Mouse (Mus musculus): ENCODE data around the gene Sarnp. TPM values are rescaled to one million over a fixed set of nuclear protein-coding genes. Genes with fewer than 3 reads are reported as not detected.

Gene Sarnp
- polyA plus RNA-seq, 1 experiment, result 40.8 TPM

DNA sequence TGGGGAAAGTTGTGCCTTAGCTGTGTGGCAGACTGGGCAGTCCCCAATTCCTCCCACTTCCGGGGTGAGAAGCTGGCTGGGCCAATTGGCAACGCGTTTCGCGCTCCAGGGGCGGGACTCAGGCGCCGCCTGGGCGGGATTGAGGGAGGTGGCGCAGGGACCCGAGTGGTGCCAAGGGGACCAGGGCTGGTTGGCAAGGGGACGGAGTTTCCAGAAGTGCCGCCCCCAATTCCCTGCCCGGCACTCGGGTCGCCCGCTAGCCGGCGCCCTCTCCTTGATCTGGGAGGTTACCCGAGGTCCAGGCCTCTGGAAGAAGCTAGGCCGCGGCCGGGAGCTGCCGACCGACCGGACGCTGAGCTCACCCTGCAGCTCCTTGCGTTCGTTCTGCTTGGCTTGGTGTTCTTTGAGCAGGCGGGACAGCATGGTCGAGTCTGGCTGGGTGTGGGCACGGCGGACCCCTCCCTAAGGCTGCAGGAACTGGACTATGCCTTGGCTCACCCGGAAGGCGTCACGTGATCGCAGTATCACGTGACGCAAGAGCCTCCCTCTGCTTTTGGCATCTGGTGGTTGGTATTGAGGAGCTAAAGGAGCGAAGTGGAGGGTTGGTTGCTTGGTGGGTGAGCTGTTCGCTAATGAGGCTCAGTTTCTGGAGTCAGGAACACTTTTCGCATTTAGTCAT, 106.0 kb downstream of the Sarnp start:
- Histone ChIP-seq H3K4me3 (peak overlapping the region; percentile 34), H3K36me3 (ENCODE audit: control insufficient read depth, insufficient read depth) (no peaks in the 10 kb centered on the region), H3K27me3 (ENCODE audit: control insufficient read depth, insufficient read depth, insufficient read length) (no peaks in the 10 kb centered on the region), H3K79me2 (ENCODE audit: control insufficient read depth, insufficient read depth) (peaks cover 14% of the 10 kb centered on the region), H3ac (ENCODE audit: control insufficient read depth, insufficient read length) (peak overlapping the region; percentile 49), H3K4me2 (ENCODE audit: low read depth) (peak overlapping the region; percentile 96)
- TF ChIP-seq REST (IDR thresholded peaks at IDR 0.05; ENCODE audit: insufficient read depth, insufficient read length) (no peak), POLR2AphosphoS2 (IDR thresholded peaks at IDR 0.05; ENCODE audit: insufficient read length, low read depth) (peak; percentile 96), SRF (IDR thresholded peaks at IDR 0.05; ENCODE audit: control insufficient read depth, insufficient read length, low read depth) (peak; percentile 33), MAX (IDR thresholded peaks at IDR 0.05; ENCODE audit: low read depth) (no peak), TCF12 (IDR thresholded peaks at IDR 0.05; ENCODE audit: insufficient read depth, poor library complexity, severe bottlenecking) (peak; percentile 1), TCF3 (IDR thresholded peaks at IDR 0.05; ENCODE audit: insufficient read length, low read depth) (no peak), POLR2A (IDR thresholded peaks at IDR 0.05; ENCODE audit: insufficient read length, low read depth) (peak; percentile 88), MYOG (IDR thresholded peaks at IDR 0.05; ENCODE audit: control insufficient read depth in 1 of 3, insufficient read depth in 1 of 3, insufficient read length in 2 of 3, low read depth in 2 of 3) (peak in 1 of 3 experiments; percentile 9), CEBPB (IDR thresholded peaks at IDR 0.05; ENCODE audit: insufficient read depth, poor library complexity, severe bottlenecking) (peak; percentile 29; the same call in 1 of the 2 replicates), E2F4 (IDR thresholded peaks at IDR 0.05; ENCODE audit: insufficient read depth) (no peak), MYOD1 (IDR thresholded peaks at IDR 0.05; ENCODE audit: control insufficient read depth in 1 of 3, insufficient read length in 2 of 3, low read depth in 2 of 3) (peak in 1 of 3 experiments; percentile 14), USF1 (IDR thresholded peaks at IDR 0.05; ENCODE audit: low read depth) (peak; percentile 100)

DNA sequence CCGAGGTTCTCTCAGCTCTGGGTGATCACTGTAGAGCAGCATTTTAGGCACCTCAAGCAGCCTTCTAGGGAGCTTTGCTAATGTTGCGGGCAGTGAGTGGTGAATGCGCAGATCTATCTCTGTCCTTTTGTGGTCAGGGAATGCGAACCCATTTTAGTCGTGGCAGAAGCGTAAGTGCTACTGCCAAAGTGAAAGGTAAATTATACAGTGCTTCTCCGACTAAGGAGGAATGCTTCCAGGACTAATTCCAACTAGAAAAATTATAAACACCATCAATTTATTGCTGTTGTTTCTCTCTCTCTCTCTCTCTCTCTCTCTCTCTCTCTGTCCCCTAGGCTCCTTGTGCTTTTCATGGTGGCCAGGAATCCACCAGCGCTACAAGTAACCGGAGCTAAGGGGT, 106.8 kb downstream of the Sarnp start, which contains the start of gene Bloc1s1:
Gene Bloc1s1 (minus strand): TSS at position 101 of the 400 bp plus-strand sequence.
- no peaks in the 10 kb centered on the region for H3K27me3 ChIP-seq (ENCODE audit: control insufficient read depth, insufficient read depth, insufficient read length)
- H3K36me3 ChIP-seq (ENCODE audit: control insufficient read depth, insufficient read depth), result no peaks in the 10 kb centered on the region
- H3K79me2 ChIP-seq (ENCODE audit: control insufficient read depth, insufficient read depth), result peaks cover 14% of the 10 kb centered on the region
- peak within 1 kb of the TSS; percentile 96 for H3K4me2 ChIP-seq (ENCODE audit: low read depth)
- H3ac ChIP-seq (ENCODE audit: control insufficient read depth, insufficient read length), result peak within 1 kb of the TSS; percentile 49
- H3K4me3 ChIP-seq, result peak within 1 kb of the TSS; percentile 34
- no peak for TF ChIP-seq CEBPB (IDR thresholded peaks at IDR 0.05; ENCODE audit: insufficient read depth, poor library complexity, severe bottlenecking)
- TF ChIP-seq TCF3 (IDR thresholded peaks at IDR 0.05; ENCODE audit: insufficient read length, low read depth), result no peak
- no peak for TF ChIP-seq USF1 (IDR thresholded peaks at IDR 0.05; ENCODE audit: low read depth)
- TF ChIP-seq REST (IDR thresholded peaks at IDR 0.05; ENCODE audit: insufficient read depth, insufficient read length), result no peak
- no peak for TF ChIP-seq MYOD1 (IDR thresholded peaks at IDR 0.05; ENCODE audit: control insufficient read depth in 1 of 3, insufficient read length in 2 of 3, low read depth in 2 of 3)
- no peak for TF ChIP-seq SRF (IDR thresholded peaks at IDR 0.05; ENCODE audit: control insufficient read depth, insufficient read length, low read depth)
- TF ChIP-seq TCF12 (IDR thresholded peaks at IDR 0.05; ENCODE audit: insufficient read depth, poor library complexity, severe bottlenecking), result no peak
- TF ChIP-seq E2F4 (IDR thresholded peaks at IDR 0.05; ENCODE audit: insufficient read depth), result no peak
- no peak for TF ChIP-seq POLR2AphosphoS2 (IDR thresholded peaks at IDR 0.05; ENCODE audit: insufficient read length, low read depth)
- TF ChIP-seq MYOG (IDR thresholded peaks at IDR 0.05; ENCODE audit: control insufficient read depth in 1 of 3, insufficient read depth in 1 of 3, insufficient read length in 2 of 3, low read depth in 2 of 3), result no peak
- TF ChIP-seq POLR2A (IDR thresholded peaks at IDR 0.05; ENCODE audit: insufficient read length, low read depth), result no peak
- no peak for TF ChIP-seq MAX (IDR thresholded peaks at IDR 0.05; ENCODE audit: low read depth)

Other genes starting within 250 kb of the Sarnp start
- gene Erbb3, start 227.7 kb upstream of the Sarnp start, polyA plus RNA-seq (2012; fragmentation: generic; extraction: Trizol), result 23.3 TPM
- gene Rps26, start 190.6 kb upstream of the Sarnp start, polyA plus RNA-seq (2012; fragmentation: generic; extraction: Trizol), result 1,658 TPM
- 0.04 TPM for gene Ikzf4, start 171.3 kb upstream of the Sarnp start, polyA plus RNA-seq (2012; fragmentation: generic; extraction: Trizol)
- 23.3 TPM for gene Suox, start 143.3 kb upstream of the Sarnp start, polyA plus RNA-seq (2012; fragmentation: generic; extraction: Trizol)
- 76.3 TPM for gene Rab5b, start 121.1 kb upstream of the Sarnp start, polyA plus RNA-seq (2012; fragmentation: generic; extraction: Trizol)
- 0.17 TPM for gene Pmel, start 113.1 kb upstream of the Sarnp start, polyA plus RNA-seq (2012; fragmentation: generic; extraction: Trizol)
- 39.9 TPM for gene Cdk2, start 112.3 kb upstream of the Sarnp start, polyA plus RNA-seq (2012; fragmentation: generic; extraction: Trizol)
- gene Dgka, start 72.5 kb upstream of the Sarnp start, polyA plus RNA-seq (2012; fragmentation: generic; extraction: Trizol), result 13.2 TPM
- gene Pym1, start 69.4 kb upstream of the Sarnp start, polyA plus RNA-seq (2012; fragmentation: generic; extraction: Trizol), result 32.6 TPM
- 12.1 TPM for gene Mmp19, start 26.4 kb upstream of the Sarnp start, polyA plus RNA-seq (2012; fragmentation: generic; extraction: Trizol)
- 39.0 TPM for gene Dnajc14, start 13.3 kb upstream of the Sarnp start, polyA plus RNA-seq (2012; fragmentation: generic; extraction: Trizol)
- gene Tmem198b, start 13.0 kb upstream of the Sarnp start, polyA plus RNA-seq (2012; fragmentation: generic; extraction: Trizol), result 18.7 TPM
- 19.2 TPM for gene Ormdl2, start 4.3 kb downstream of the Sarnp start, polyA plus RNA-seq (2012; fragmentation: generic; extraction: Trizol)
- gene Gdf11, start 74.4 kb downstream of the Sarnp start, polyA plus RNA-seq (2012; fragmentation: generic; extraction: Trizol), result 17.9 TPM
- 2,403 TPM for gene Cd63, start 83.7 kb downstream of the Sarnp start, polyA plus RNA-seq (2012; fragmentation: generic; extraction: Trizol)
- gene Rdh5, start 105.6 kb downstream of the Sarnp start, polyA plus RNA-seq (2012; fragmentation: generic; extraction: Trizol), result 63.3 TPM
- gene Bloc1s1, start 106.7 kb downstream of the Sarnp start, polyA plus RNA-seq (2012; fragmentation: generic; extraction: Trizol), result 238 TPM
- gene Itga7, start 116.5 kb downstream of the Sarnp start, polyA plus RNA-seq (2012; fragmentation: generic; extraction: Trizol), result 635 TPM
- gene Mettl7b, start 143.7 kb downstream of the Sarnp start, polyA plus RNA-seq (2012; fragmentation: generic; extraction: Trizol), result 0.71 TPM
- gene Olfr9, start 172.1 kb downstream of the Sarnp start, polyA plus RNA-seq (2012; fragmentation: generic; extraction: Trizol), result not detected
- 0.05 TPM for gene Olfr763, start 193.5 kb downstream of the Sarnp start, polyA plus RNA-seq (2012; fragmentation: generic; extraction: Trizol)
- 0.01 TPM for gene Olfr764-ps1, start 222.6 kb downstream of the Sarnp start, polyA plus RNA-seq (2012; fragmentation: generic; extraction: Trizol)
- gene Olfr765, start 232.7 kb downstream of the Sarnp start, polyA plus RNA-seq (2012; fragmentation: generic; extraction: Trizol), result not detected